Mouse (Mus musculus): ENCODE measurements around the gene Kdm2a.

- TF ChIP-seq CTCF (IDR thresholded peaks at IDR 0.05) (no peak), EP300 (IDR thresholded peaks at IDR 0.05) (no peak)
These were observed 69.3 kb downstream of the Kdm2a start for GRCm38 (mm10) chr19:4328737-4329304.

Measured in lung, postnatal 0 days (tissue).